Mouse (Mus musculus) cerebellum, adult (tissue): Measurements from ENCODE around the gene Rph3al.

ENCODE experiments used
- ATAC-seq: cut with Nextera tagmentation; 2 replicates; pipeline ENCODE4 v1.9.2; 2017; ENCODE audit warnings: mild to moderate bottlenecking, moderate library complexity, mixed read lengths; ENCODE audit not compliant: insufficient number of reproducible peaks, low FRiP score, low TSS enrichment

Rph3al gene

GRCm38 (mm10) chr11:75951895-75952294 is 13.7 kb upstream of the Rph3al start:
- no peak for ATAC-seq

GRCm38 (mm10) chr11:75950459-75950858 is 12.2 kb upstream of the Rph3al start:
- no peak for ATAC-seq

GRCm38 (mm10) chr11:75948789-75949188 is 10.6 kb upstream of the Rph3al start:
- no peak for ATAC-seq

- ATAC-seq: no peak
Observed at GRCm38 (mm10) chr11:75947223-75947622, 9.0 kb upstream of the Rph3al start.

- ATAC-seq: no peak
Observed at GRCm38 (mm10) chr11:75945805-75946450, 7.7 kb upstream of the Rph3al start.

GRCm38 (mm10) chr11:75937370-75937871 is 808 bp downstream of the Rph3al start:
- no peak for ATAC-seq

- no peak for ATAC-seq
Observed at GRCm38 (mm10) chr11:75935819-75936430, 2.3 kb downstream of the Rph3al start.

GRCm38 (mm10) chr11:75934425-75934824 is 3.8 kb downstream of the Rph3al start:
- ATAC-seq: no peak

GRCm38 (mm10) chr11:75933371-75933770 is 4.9 kb downstream of the Rph3al start:
- no peak for ATAC-seq

- no peak for ATAC-seq
Observed at GRCm38 (mm10) chr11:75930911-75931678, 7.1 kb downstream of the Rph3al start.

GRCm38 (mm10) chr11:75930208-75930607 is 8.0 kb downstream of the Rph3al start:
- no peak for ATAC-seq

GRCm38 (mm10) chr11:75927881-75928280 is 10.3 kb downstream of the Rph3al start:
- ATAC-seq: no peak

- ATAC-seq: no peak
Observed at GRCm38 (mm10) chr11:75926431-75927312, 11.6 kb downstream of the Rph3al start.

- ATAC-seq: no peak
Observed at GRCm38 (mm10) chr11:75925801-75926200, 12.4 kb downstream of the Rph3al start.

GRCm38 (mm10) chr11:75922741-75923140 is 15.5 kb downstream of the Rph3al start:
- ATAC-seq: no peak

GRCm38 (mm10) chr11:75919139-75919538 is 19.1 kb downstream of the Rph3al start:
- ATAC-seq: no peak

- ATAC-seq: no peak
Observed at GRCm38 (mm10) chr11:75917340-75917739, 20.9 kb downstream of the Rph3al start.

GRCm38 (mm10) chr11:75913953-75914352 is 24.3 kb downstream of the Rph3al start:
- ATAC-seq: no peak

- no peak for ATAC-seq
Observed at GRCm38 (mm10) chr11:75912944-75913657, 25.1 kb downstream of the Rph3al start.

- ATAC-seq: no peak
Observed at GRCm38 (mm10) chr11:75911962-75912361, 26.3 kb downstream of the Rph3al start.
